Mouse (Mus musculus): ENCODE results near the gene Nckipsd.

The Nckipsd gene

GRCm38 (mm10) chr9:108842989-108843388 is 34.8 kb downstream of the Nckipsd start:
- peak in 1 of 2 experiments; percentile 13 for DNase-seq (ENCODE audit: low read depth in 1 of 2, low spot score in 2 of 2)

- DNase-seq (ENCODE audit: low read depth in 1 of 2, low spot score in 2 of 2) = no peak
Observed at GRCm38 (mm10) chr9:108845390-108845789, 37.2 kb downstream of the Nckipsd start.

- no peak for DNase-seq (ENCODE audit: low read depth in 1 of 2, low spot score in 2 of 2)
Observed at GRCm38 (mm10) chr9:108847374-108847773, 39.2 kb downstream of the Nckipsd start.

GRCm38 (mm10) chr9:108848419-108848818 is 40.3 kb downstream of the Nckipsd start:
- no peak for DNase-seq (ENCODE audit: low read depth in 1 of 2, low spot score in 2 of 2)

GRCm38 (mm10) chr9:108852976-108853375 is 44.8 kb downstream of the Nckipsd start, which contains the start of gene Slc26a6:
TSS of gene Slc26a6 (plus strand) at chr9:108853283.
- peak; percentile 36 to 66 for DNase-seq (ENCODE audit: low read depth in 1 of 2, low spot score in 2 of 2)

GRCm38 (mm10) chr9:108853635-108854240 is 45.6 kb downstream of the Nckipsd start:
- peak; percentile 93 to 94 for DNase-seq (ENCODE audit: low read depth in 1 of 2, low spot score in 2 of 2)

- peak; percentile 52 to 84 for DNase-seq (ENCODE audit: low read depth in 1 of 2, low spot score in 2 of 2)
Observed at GRCm38 (mm10) chr9:108854241-108854696, 46.1 kb downstream of the Nckipsd start.

- no peak for DNase-seq (ENCODE audit: low read depth in 1 of 2, low spot score in 2 of 2)
Observed at GRCm38 (mm10) chr9:108855335-108855734, 47.2 kb downstream of the Nckipsd start.

GRCm38 (mm10) chr9:108858792-108859527 is 50.8 kb downstream of the Nckipsd start:
- no peak for DNase-seq (ENCODE audit: low read depth in 1 of 2, low spot score in 2 of 2)
